Mouse (Mus musculus) bone marrow macrophage, adult 2 months (primary cell): Measurements from ENCODE around the gene Samd14.

Experiments
- CTCF ChIP-seq: IDR thresholded peaks from 2 replicates; pipeline ENCODE4 v1.5.1; 2012; ENCODE audit warnings: low read depth, mild to moderate bottlenecking, low read length, moderate library complexity
- POLR2A ChIP-seq: IDR thresholded peaks from 2 replicates; pipeline ENCODE4 v1.6.1; 2012; ENCODE audit warnings: mild to moderate bottlenecking, low read depth, low read length, borderline replicate concordance

GRCm38 (mm10) chr11:95009629-95010014 lies at the start of gene Samd14:
- no peak for TF ChIP-seq POLR2A
- TF ChIP-seq CTCF = no peak
